Mouse (Mus musculus): ENCODE measurements around the gene Fam189b.

DNA sequence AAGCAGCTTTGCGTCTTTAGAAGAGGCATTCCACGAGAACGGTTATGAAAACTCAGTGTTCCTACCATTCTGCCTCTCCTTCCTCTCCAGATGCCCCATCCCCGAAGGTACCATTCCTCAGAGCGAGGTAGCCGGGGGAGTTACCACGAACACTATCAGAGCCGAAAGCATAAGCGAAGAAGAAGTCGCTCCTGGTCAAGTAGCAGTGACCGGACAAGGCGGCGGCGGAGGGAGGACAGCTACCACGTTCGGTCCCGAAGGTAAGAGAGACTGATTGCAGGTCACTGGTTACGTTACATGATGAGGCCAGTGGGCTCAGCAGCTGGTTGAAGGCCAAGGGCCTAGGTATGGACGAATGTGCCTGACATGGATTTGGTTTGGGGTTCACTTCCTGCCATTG is 16.0 kb upstream of the Fam189b start:
- TF ChIP-seq CTCF (conservative IDR thresholded peaks at IDR 0.05 in 1 of 2, IDR thresholded peaks at IDR 0.05 in 1 of 2; ENCODE audit: low read depth in 2 of 2, low read length in 2 of 2) (no peak), NRF1 (IDR thresholded peaks at IDR 0.05; ENCODE audit: low read depth, low read length) (no peak), HCFC1 (IDR thresholded peaks at IDR 0.05; ENCODE audit: low read depth, low read length) (no peak)
